In genomic region chr7:123116799-123117198, GRCm38 (mm10) we compare ENCODE assay signal across 1 mouse cellular context.
TF ChIP-seq lines count a peak whose summit lies in the region.

No protein-coding gene starts in this region.

TF ChIP-seq in MEL, 35 proteins besides CTCF, POLR2A, EP300 and RAD21 (continued from another document):
- no peak for TF ChIP-seq ETS1 (IDR thresholded peaks at IDR 0.05; ENCODE audit: low read depth, low read length)
- no peak for TF ChIP-seq SMC3 (IDR thresholded peaks at IDR 0.05; ENCODE audit: low read depth, low read length)
- no peak for TF ChIP-seq BHLHE40 (IDR thresholded peaks at IDR 0.05; ENCODE audit: borderline replicate concordance, low read depth, low read length)
- TF ChIP-seq CHD2 (IDR thresholded peaks at IDR 0.05; ENCODE audit: low read length), result no peak
- no peak for TF ChIP-seq GABPA (IDR thresholded peaks at IDR 0.05; ENCODE audit: low read depth, low read length)
- no peak for TF ChIP-seq MYB (IDR thresholded peaks at IDR 0.05; ENCODE audit: low read depth, low read length)
- no peak for TF ChIP-seq ZC3H11A (IDR thresholded peaks at IDR 0.05; ENCODE audit: low read depth, low read length)
- no peak for TF ChIP-seq TBP (IDR thresholded peaks at IDR 0.05; ENCODE audit: low read depth, low read length)
